Mouse (Mus musculus): ENCODE measurements around the gene Rcbtb2.

GRCm38 (mm10) chr14:73257348-73257747, 134.5 kb downstream of the Rcbtb2 start:
- TF ChIP-seq POLR2A (IDR thresholded peaks at IDR 0.05; ENCODE audit: borderline replicate concordance, extremely low read depth, low read depth, low read length) (no peak), CTCF (IDR thresholded peaks at IDR 0.05; ENCODE audit: insufficient read depth, low read length) (no peak)
